Mouse (Mus musculus): Measurements from ENCODE around the gene Tenm4. TPM values are rescaled to one million over a fixed set of nuclear protein-coding genes. Genes with fewer than 3 reads are reported as not detected.

Tenm4 gene
- polyA plus RNA-seq, 2 experiments = 0.11 to 0.28 TPM

DNA sequence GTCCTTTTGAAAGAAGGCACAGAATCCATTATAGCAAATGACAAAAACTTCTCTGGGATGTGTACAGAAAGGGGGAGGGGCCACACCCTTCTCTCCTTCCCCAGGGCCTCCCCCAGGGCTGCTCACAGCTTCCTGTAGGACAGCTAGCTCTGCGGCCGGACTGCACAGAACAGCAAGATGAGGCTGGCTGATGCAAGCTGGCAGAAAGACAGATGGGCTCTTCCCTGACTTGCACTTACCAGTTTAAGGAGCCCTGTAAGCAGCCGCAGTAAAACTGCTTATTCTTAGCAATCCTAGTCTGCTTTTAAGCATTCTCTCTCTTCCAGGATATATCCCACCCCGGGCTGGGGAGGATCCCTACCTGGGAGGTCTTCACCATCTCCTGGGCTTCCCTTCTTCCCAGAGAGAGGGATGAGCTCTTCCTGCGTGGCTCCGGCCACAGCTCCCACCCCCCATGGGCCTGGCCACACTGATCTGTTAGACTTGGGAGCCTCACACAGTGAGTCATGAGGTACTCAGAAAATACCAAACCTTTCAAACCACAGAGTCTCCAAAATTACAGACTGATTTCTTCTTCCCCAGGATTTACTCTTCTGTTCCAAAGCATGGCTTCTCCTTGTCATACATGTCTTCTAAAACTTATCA, 646.1 kb downstream of the Tenm4 start:
- Histone ChIP-seq H3K27ac (no peak overlapping the region), H3K27me3 (ENCODE audit: control insufficient read depth, insufficient read depth, low read length) (no peaks in the 10 kb centered on the region), H3K4me2 (ENCODE audit: low read depth) (no peak overlapping the region), H3K4me1 (replicated peaks; ENCODE audit: control insufficient read depth in 2 of 2, insufficient read depth in 2 of 2, low read length in 1 of 2) (peaks cover 2% of the 10 kb centered on the region in 2 experiments; a peak in 1 of 4 replicates), H3K36me3 (replicated peaks; ENCODE audit: control insufficient read depth, insufficient read depth, low read depth) (no peaks in the 10 kb centered on the region), H3K9ac (replicated peaks) (no peak overlapping the region), H3K4me3 (ENCODE audit: insufficient read depth in 1 of 2, low read depth in 2 of 2, low read length in 2 of 2) (no peak overlapping the region), H3K9me3 (ENCODE audit: control insufficient read depth, low read length) (no peaks in the 10 kb centered on the region)
- TF ChIP-seq CTCF (IDR thresholded peaks at IDR 0.05; ENCODE audit: low read depth) = no peak
- TF ChIP-seq EP300 (IDR thresholded peaks at IDR 0.05; ENCODE audit: low read depth) = no peak
- DNase-seq (ENCODE audit: low read depth in 3 of 3, low spot score in 3 of 3) (no peak), ATAC-seq (ENCODE audit: insufficient read depth) (no peak)
- WGBS (ENCODE audit: insufficient replicate concordance) = 13% methylated on average over 6 of the region's 6 CpGs

- H3K4me3 ChIP-seq (ENCODE audit: insufficient read depth in 1 of 2, low read depth in 2 of 2, low read length in 2 of 2) = no peak overlapping the region
- peaks cover 2% of the 10 kb centered on the region in 2 experiments; a peak in 1 of 4 replicates for H3K4me1 ChIP-seq (replicated peaks; ENCODE audit: control insufficient read depth in 2 of 2, insufficient read depth in 2 of 2, low read length in 1 of 2)
- no peak overlapping the region for H3K4me2 ChIP-seq (ENCODE audit: low read depth)
- TF ChIP-seq CTCF (IDR thresholded peaks at IDR 0.05; ENCODE audit: low read depth) (no peak), EP300 (IDR thresholded peaks at IDR 0.05; ENCODE audit: low read depth) (no peak)
- 64% methylated on average over 6 of the region's 6 CpGs for WGBS (ENCODE audit: insufficient replicate concordance)
- DNase-seq (ENCODE audit: low read depth in 3 of 3, low spot score in 3 of 3) (no peak), ATAC-seq (ENCODE audit: insufficient read depth) (no peak)
- H3K36me3 ChIP-seq (replicated peaks; ENCODE audit: control insufficient read depth, insufficient read depth, low read depth) = no peaks in the 10 kb centered on the region
- no peaks in the 10 kb centered on the region for H3K9me3 ChIP-seq (ENCODE audit: control insufficient read depth, low read length)
- H3K9ac ChIP-seq (replicated peaks) = no peak overlapping the region
- H3K27ac ChIP-seq = no peak overlapping the region
- no peaks in the 10 kb centered on the region for H3K27me3 ChIP-seq (ENCODE audit: control insufficient read depth, insufficient read depth, low read length)
Measured at GRCm38 (mm10) chr7:96818236-96818916, 647.3 kb downstream of the Tenm4 start.

DNA sequence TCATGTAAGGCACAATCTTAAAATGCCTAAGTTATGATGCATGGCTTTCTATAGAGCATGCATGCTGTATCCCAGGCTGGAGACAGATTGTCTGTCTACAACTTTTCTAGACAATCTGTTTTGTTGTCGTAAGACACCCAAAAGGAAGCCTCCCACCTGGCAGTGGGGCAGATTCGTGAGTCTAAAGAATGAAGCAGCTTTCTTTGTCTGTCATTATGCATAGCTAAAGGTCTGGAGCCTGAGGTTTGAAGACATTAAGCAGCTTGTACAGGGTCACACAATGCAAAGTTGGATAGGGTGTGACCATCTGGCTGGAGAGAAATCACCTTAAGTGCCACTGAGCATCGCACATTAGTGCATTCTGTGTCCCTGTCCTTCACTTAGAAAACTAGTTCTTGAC, 648.5 kb downstream of the Tenm4 start:
- H3K27me3 ChIP-seq (ENCODE audit: control insufficient read depth, insufficient read depth, low read length) = no peaks in the 10 kb centered on the region
- WGBS (ENCODE audit: insufficient replicate concordance) = 60% methylated on average over 3 of the region's 3 CpGs

GRCm38 (mm10) chr7:96820343-96820742, 649.3 kb downstream of the Tenm4 start:
- Histone ChIP-seq H3K4me1 (replicated peaks; ENCODE audit: control insufficient read depth in 2 of 2, insufficient read depth in 2 of 2, low read length in 1 of 2) (peaks cover 0 to 2% of the 10 kb centered on the region in 2 experiments; a peak in 1 of 4 replicates), H3K4me3 (ENCODE audit: insufficient read depth in 1 of 2, low read depth in 2 of 2, low read length in 2 of 2) (no peak overlapping the region), H3K27ac (no peak overlapping the region), H3K9me3 (ENCODE audit: control insufficient read depth, low read length) (no peaks in the 10 kb centered on the region), H3K4me2 (ENCODE audit: low read depth) (no peak overlapping the region), H3K36me3 (replicated peaks; ENCODE audit: control insufficient read depth, insufficient read depth, low read depth) (no peaks in the 10 kb centered on the region), H3K9ac (replicated peaks) (no peak overlapping the region), H3K27me3 (ENCODE audit: control insufficient read depth, insufficient read depth, low read length) (no peaks in the 10 kb centered on the region)
- TF ChIP-seq CTCF (IDR thresholded peaks at IDR 0.05; ENCODE audit: low read depth) (no peak), EP300 (IDR thresholded peaks at IDR 0.05; ENCODE audit: low read depth) (no peak)
- WGBS (ENCODE audit: insufficient replicate concordance) = 71% methylated on average over 6 of the region's 6 CpGs
- DNase-seq (ENCODE audit: low read depth in 3 of 3, low spot score in 3 of 3) (no peak), ATAC-seq (ENCODE audit: insufficient read depth) (no peak)

More for the DNA sequence above, 648.5 kb downstream of the Tenm4 start:
- DNase-seq (ENCODE audit: low read depth in 3 of 3, low spot score in 3 of 3) (no peak), ATAC-seq (ENCODE audit: insufficient read depth) (no peak)
- H3K4me1 ChIP-seq (replicated peaks; ENCODE audit: control insufficient read depth in 2 of 2, insufficient read depth in 2 of 2, low read length in 1 of 2) = peaks cover under 1 to 2% of the 10 kb centered on the region in 2 experiments; a peak in 1 of 4 replicates
- TF ChIP-seq CTCF (IDR thresholded peaks at IDR 0.05; ENCODE audit: low read depth) (no peak), EP300 (IDR thresholded peaks at IDR 0.05; ENCODE audit: low read depth) (no peak)
- no peaks in the 10 kb centered on the region for H3K9me3 ChIP-seq (ENCODE audit: control insufficient read depth, low read length)
- no peak overlapping the region for H3K9ac ChIP-seq (replicated peaks)
- H3K4me3 ChIP-seq (ENCODE audit: insufficient read depth in 1 of 2, low read depth in 2 of 2, low read length in 2 of 2) = no peak overlapping the region
- H3K27ac ChIP-seq = no peak overlapping the region
- no peak overlapping the region for H3K4me2 ChIP-seq (ENCODE audit: low read depth)
- H3K36me3 ChIP-seq (replicated peaks; ENCODE audit: control insufficient read depth, insufficient read depth, low read depth) = no peaks in the 10 kb centered on the region

DNA sequence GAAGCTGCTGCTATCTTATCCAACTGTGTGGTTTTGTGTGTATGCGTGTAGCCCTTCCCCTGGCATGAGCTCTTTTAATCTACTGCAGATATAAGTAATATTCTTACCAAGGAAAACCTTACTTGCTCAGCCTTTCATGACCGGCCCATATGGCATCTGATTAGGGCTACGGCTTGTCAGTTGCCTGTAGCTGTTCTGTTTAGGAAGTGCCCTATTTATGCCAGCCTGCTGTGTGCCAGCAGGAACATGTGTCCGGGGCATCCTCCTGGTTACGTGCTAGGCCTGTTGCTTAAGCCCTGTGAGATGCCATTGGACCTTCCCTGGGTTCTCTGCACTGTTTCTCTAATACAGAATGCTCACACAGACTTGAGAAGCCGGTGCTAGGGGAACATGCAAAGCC, 655.1 kb downstream of the Tenm4 start:
- ATAC-seq (ENCODE audit: insufficient read depth) (no peak), DNase-seq (ENCODE audit: low read depth in 3 of 3, low spot score in 3 of 3) (no peak)
- H3K27me3 ChIP-seq (ENCODE audit: control insufficient read depth, insufficient read depth, low read length) = no peaks in the 10 kb centered on the region
- no peak for TF ChIP-seq EP300 (IDR thresholded peaks at IDR 0.05; ENCODE audit: low read depth)
- no peak for TF ChIP-seq CTCF (IDR thresholded peaks at IDR 0.05; ENCODE audit: low read depth)
- H3K9me3 ChIP-seq (ENCODE audit: control insufficient read depth, low read length) = no peaks in the 10 kb centered on the region
- H3K4me1 ChIP-seq (replicated peaks; ENCODE audit: control insufficient read depth in 2 of 2, insufficient read depth in 2 of 2, low read length in 1 of 2) = peaks cover 0 to 5% of the 10 kb centered on the region in 2 experiments; a peak in 2 of 4 replicates
- no peak overlapping the region for H3K4me2 ChIP-seq (ENCODE audit: low read depth)
- no peak overlapping the region for H3K27ac ChIP-seq
- no peaks in the 10 kb centered on the region for H3K36me3 ChIP-seq (replicated peaks; ENCODE audit: control insufficient read depth, insufficient read depth, low read depth)
- no peak overlapping the region for H3K9ac ChIP-seq (replicated peaks)
- H3K4me3 ChIP-seq (ENCODE audit: insufficient read depth in 1 of 2, low read depth in 2 of 2, low read length in 2 of 2) = no peak overlapping the region
- WGBS (ENCODE audit: insufficient replicate concordance) = 46% methylated on average over 6 of the region's 6 CpGs

Measured in liver, embryonic 14.5 days (tissue).